Mouse (Mus musculus) thymus, adult 18-20 months (tissue): ENCODE data around the gene Phldb2.

Experiments used
- DNase-seq, 2 experiments: peaks; one replicate each; pipeline ENCODE4 v3.0.0; 2022; ENCODE audit warnings: mixed read lengths in 2 of 2

Gene Phldb2

GRCm38 (mm10) chr16:45953394-45953793 is at the start of gene Phldb2:
TSS of gene Phldb2 (minus strand) at chr16:45953598.
- no peak for DNase-seq

GRCm38 (mm10) chr16:46001550-46002166 is 48.3 kb upstream of the Phldb2 start:
- DNase-seq = no peak

GRCm38 (mm10) chr16:46000976-46001375 is 47.6 kb upstream of the Phldb2 start:
- no peak for DNase-seq

GRCm38 (mm10) chr16:45999374-46000191 is 46.2 kb upstream of the Phldb2 start:
- no peak for DNase-seq

GRCm38 (mm10) chr16:45998231-45998630 is 44.8 kb upstream of the Phldb2 start:
- no peak for DNase-seq

- no peak for DNase-seq
Observed at GRCm38 (mm10) chr16:45990901-45991676, 37.7 kb upstream of the Phldb2 start.

GRCm38 (mm10) chr16:45986236-45986635 is 32.8 kb upstream of the Phldb2 start:
- DNase-seq = no peak

- no peak for DNase-seq
Observed at GRCm38 (mm10) chr16:45984610-45985606, 31.5 kb upstream of the Phldb2 start.

GRCm38 (mm10) chr16:45976251-45976650 is 22.9 kb upstream of the Phldb2 start:
- DNase-seq = no peak

- DNase-seq = peak; percentile 7 to 11
Observed at GRCm38 (mm10) chr16:45973959-45974686, 20.7 kb upstream of the Phldb2 start.

GRCm38 (mm10) chr16:45970187-45970586 is 16.8 kb upstream of the Phldb2 start:
- no peak for DNase-seq

GRCm38 (mm10) chr16:45968716-45969115 is 15.3 kb upstream of the Phldb2 start:
- DNase-seq = no peak

GRCm38 (mm10) chr16:45967471-45967870 is 14.1 kb upstream of the Phldb2 start:
- peak in 1 of 2 experiments; percentile 14 for DNase-seq

GRCm38 (mm10) chr16:45966604-45967003 is 13.2 kb upstream of the Phldb2 start:
- no peak for DNase-seq

GRCm38 (mm10) chr16:45964777-45965176 is 11.4 kb upstream of the Phldb2 start:
- no peak for DNase-seq

- DNase-seq = no peak
Observed at GRCm38 (mm10) chr16:45963837-45964236, 10.4 kb upstream of the Phldb2 start.

- DNase-seq = no peak
Observed at GRCm38 (mm10) chr16:45963088-45963487, 9.7 kb upstream of the Phldb2 start.

GRCm38 (mm10) chr16:45960978-45961377 is 7.6 kb upstream of the Phldb2 start:
- no peak for DNase-seq

- no peak for DNase-seq
Observed at GRCm38 (mm10) chr16:45956390-45956950, 3.1 kb upstream of the Phldb2 start.

GRCm38 (mm10) chr16:45952501-45952900 is 897 bp downstream of the Phldb2 start:
- no peak for DNase-seq

- no peak for DNase-seq
Observed at GRCm38 (mm10) chr16:45952035-45952434, 1.4 kb downstream of the Phldb2 start.
